Mouse (Mus musculus): ENCODE measurements around the gene Med12l.

- TF ChIP-seq CTCF (IDR thresholded peaks at IDR 0.05; ENCODE audit: low read depth, low read length) (no peak), GATA1 (IDR thresholded peaks at IDR 0.05; ENCODE audit: borderline replicate concordance, low read length) (no peak), POLR2AphosphoS5 (IDR thresholded peaks at IDR 0.05; ENCODE audit: insufficient replicate concordance, low read depth, low read length) (no peak)
These were observed 307.0 kb downstream of the Med12l start for GRCm38 (mm10) chr3:59312610-59313009.
